Mouse (Mus musculus) leukemia stem cell, adult 10-12 weeks (primary cell): ENCODE measurements around the gene Dlg1. TPM values are rescaled to one million over a fixed set of nuclear protein-coding genes. Genes with fewer than 3 reads are reported as not detected.

ENCODE experiments used
- polyA plus RNA-seq: library from polyadenylated mRNA; stranded (reverse); fragments of >175 nt; gene quantifications from 2 replicates; pipeline ENCODE4 v1.2.3, GENCODE M21; 2012; ENCODE audit warnings: low replicate concordance

Dlg1 gene
- polyA plus RNA-seq = 6.1 and 8.6 TPM in 2 replicates

GRCm38 (mm10) chr16:31663379-31664286 is at the start of gene Dlg1:
TSS of gene Dlg1 (plus strand) at chr16:31663443.

GRCm38 (mm10) chr16:31878573-31879257 is 215.5 kb downstream of the Dlg1 start, which contains the start of gene Meltf:
TSS of gene Meltf (plus strand) at chr16:31878810.

Other genes starting within 250 kb of the Dlg1 start
- 19.2 and 26.3 TPM in 2 replicates for gene Bdh1, start 241.2 kb upstream of the Dlg1 start, polyA plus RNA-seq
- gene Meltf, start 215.4 kb downstream of the Dlg1 start, polyA plus RNA-seq = not detected in 2 replicates